Mouse (Mus musculus) forebrain, embryonic 14.5 days (tissue): Measurements from ENCODE around the gene Yars2. TPM values are rescaled to one million over a fixed set of nuclear protein-coding genes. Genes with fewer than 3 reads are reported as not detected.

ENCODE experiments used
- ATAC-seq: fragments of 200-750 bp; cut with Nextera tagmentation; 2 replicates; pipeline ENCODE4 v1.8.0; 2017; ENCODE audit warnings: mild to moderate bottlenecking, moderate library complexity
- DNase-seq: peaks from one replicate; pipeline ENCODE4 v3.0.0-alpha.2; 2015; ENCODE audit warnings: low spot score
- H3K27ac ChIP-seq: fragments of 300-500 bp; sonication (generic); 2 replicates; pipeline ENCODE4 v1.5.1; 2014; ENCODE audit warnings: low read depth, mild to moderate bottlenecking, control low read depth, low read length, moderate library complexity
- H3K27me3 ChIP-seq: fragments of 300-500 bp; sonication (generic); replicated peaks from 2 replicates; pipeline ENCODE4 v1.6.1; 2014; ENCODE audit warnings: low read length, control low read depth, mixed read lengths; ENCODE audit not compliant: control insufficient read depth, insufficient read depth
- H3K36me3 ChIP-seq: fragments of 300-500 bp; sonication (generic); 2 replicates; pipeline ENCODE4 v1.6.1; 2014; ENCODE audit warnings: low read length, control low read depth; ENCODE audit not compliant: control insufficient read depth, insufficient read depth
- H3K4me1 ChIP-seq: fragments of 300-500 bp; sonication (generic); 2 replicates; pipeline ENCODE4 v1.6.1; 2014; ENCODE audit warnings: antibody characterized with exemption, low read length, control low read depth; ENCODE audit not compliant: control insufficient read depth, insufficient read depth
- H3K4me2 ChIP-seq: fragments of 300-500 bp; sonication (generic); 2 replicates; pipeline ENCODE4 v1.6.1; 2014; ENCODE audit warnings: mild to moderate bottlenecking, control low read depth, low read length
- H3K4me3 ChIP-seq: fragments of 300-500 bp; sonication (generic); 2 replicates; pipeline ENCODE4 v1.5.1; 2014; ENCODE audit warnings: low read depth, low read length, control low read depth
- H3K9ac ChIP-seq: fragments of 300-500 bp; sonication (generic); 2 replicates; pipeline ENCODE4 v1.6.1; 2014; ENCODE audit warnings: mild to moderate bottlenecking, low read length, control low read depth, moderate library complexity
- H3K9me3 ChIP-seq: fragments of 300-500 bp; sonication (generic); replicated peaks from 2 replicates; pipeline ENCODE4 v1.6.1; 2016; ENCODE audit warnings: low read length, control low read depth, mixed read lengths; ENCODE audit not compliant: control insufficient read depth
- WGBS: fragments of 180-500 bp; shearing (Covaris S2); extraction: QIAGEN DNeasy Blood & Tissue Kit; methylation state at CpG from one replicate; pipeline ENCODE4 v1.1.7; 2014; 5-methylcytosine and 5-hydroxymethylcytosine counted together
- polyA plus RNA-seq: library from polyadenylated mRNA; unstranded; fragments of >200 nt; fragmentation: Nextera tagmentation; extraction: Ambion mirVana; gene quantifications from 2 replicates; pipeline ENCODE4 v1.2.1, GENCODE M21; 2014

The Yars2 gene
- polyA plus RNA-seq, 1 experiment from 2014 or later = 24.8 TPM

DNA sequence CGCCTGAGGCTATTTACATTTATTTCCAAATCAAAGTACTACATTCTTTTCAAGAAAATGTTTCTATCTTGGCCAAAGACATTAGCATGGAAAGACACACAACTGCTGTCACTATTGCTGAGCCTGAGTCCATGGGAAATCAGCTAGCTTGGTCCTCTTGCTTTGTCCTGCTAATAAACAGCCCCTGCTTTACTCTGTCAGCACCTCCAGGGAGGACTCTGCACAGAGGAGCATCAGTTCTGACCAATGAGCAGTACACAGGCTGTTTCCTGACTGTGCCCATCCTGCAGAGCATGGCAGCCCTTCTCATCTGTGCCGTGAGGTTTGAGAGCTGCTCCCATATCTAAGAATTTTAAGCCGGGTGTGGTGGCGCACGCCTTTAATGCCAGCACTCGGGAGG lies 29.0 kb upstream of the Yars2 start:
- Histone ChIP-seq H3K4me1 (peaks cover 3% of the 10 kb centered on the region), H3K27me3 (no peaks in the 10 kb centered on the region), H3K9ac (no peak overlapping the region), H3K4me3 (no peak overlapping the region), H3K9me3 (no peaks in the 10 kb centered on the region), H3K4me2 (no peak overlapping the region), H3K27ac (no peak overlapping the region), H3K36me3 (no peaks in the 10 kb centered on the region)
- 72% methylated on average over 6 of the region's 6 CpGs for WGBS
- DNase-seq (no peak), ATAC-seq (peak; percentile 44; the same call in 1 of the 2 replicates)

- peak; percentile 64 for ATAC-seq
- WGBS = under 1% methylated on average over 58 of the region's 61 CpGs
- peak overlapping the region; percentile 83 for H3K27ac ChIP-seq
- peak overlapping the region; percentile 83 for H3K9ac ChIP-seq
- peaks cover 6% of the 10 kb centered on the region for H3K4me1 ChIP-seq
- peaks cover 18% of the 10 kb centered on the region for H3K36me3 ChIP-seq
- peak overlapping the region; percentile 81 for H3K4me2 ChIP-seq
- H3K27me3 ChIP-seq = no peaks in the 10 kb centered on the region
- H3K9me3 ChIP-seq = no peaks in the 10 kb centered on the region
- DNase-seq = no peak
- H3K4me3 ChIP-seq = peak overlapping the region; percentile 94
Measured at GRCm38 (mm10) chr16:16303138-16303827, 518 bp downstream of the Yars2 start.

DNA sequence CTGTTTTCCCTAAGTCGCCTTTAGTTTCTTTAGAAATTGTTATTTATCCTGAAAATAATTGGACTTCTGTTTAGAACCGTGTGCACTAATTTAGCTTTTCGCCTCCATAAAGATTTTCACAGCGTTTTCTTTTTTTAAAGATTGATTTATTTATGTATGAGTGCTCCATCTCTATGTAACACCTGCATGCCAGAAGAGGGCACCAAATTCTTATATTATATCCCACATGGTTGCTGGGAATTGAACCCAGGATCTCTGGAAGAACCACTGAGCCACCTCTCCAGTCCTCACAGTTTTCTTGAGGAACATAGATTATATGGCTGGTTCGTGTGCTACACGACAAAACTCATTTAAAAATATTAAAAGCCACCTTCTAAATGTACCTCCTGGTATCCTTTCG lies 1.1 kb downstream of the Yars2 start:
- H3K9me3 ChIP-seq = no peaks in the 10 kb centered on the region
- peak overlapping the region; percentile 81 for H3K4me2 ChIP-seq
- H3K27ac ChIP-seq = no peak overlapping the region
- H3K36me3 ChIP-seq = peaks cover 21% of the 10 kb centered on the region
- DNase-seq (peak; percentile 56), ATAC-seq (no peak)
- WGBS = 19% methylated on average over 7 of the region's 7 CpGs
- peak overlapping the region; percentile 94 for H3K4me3 ChIP-seq
- no peaks in the 10 kb centered on the region for H3K27me3 ChIP-seq
- peak overlapping the region; percentile 83 for H3K9ac ChIP-seq
- H3K4me1 ChIP-seq = peaks cover 6% of the 10 kb centered on the region

DNA sequence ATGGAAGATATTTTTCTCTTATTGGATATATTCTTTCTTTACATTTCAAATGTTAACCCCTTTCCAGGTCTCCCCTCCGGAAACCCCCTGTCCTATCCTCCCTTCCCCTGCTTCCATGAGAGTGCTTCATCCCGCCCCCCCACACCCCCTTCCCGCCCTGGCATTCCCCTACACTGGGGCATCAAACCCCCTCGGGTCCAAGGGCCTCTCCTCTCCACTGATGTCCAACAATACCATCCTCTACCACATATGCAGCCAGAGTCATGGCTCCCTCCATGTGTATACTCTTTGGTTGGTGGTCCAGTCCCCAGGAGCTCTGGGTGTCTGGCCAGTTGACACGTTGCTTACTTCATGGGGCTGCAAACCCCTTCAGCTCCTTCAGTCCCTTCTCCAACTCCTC lies 8.6 kb downstream of the Yars2 start:
- DNase-seq = no peak
- Histone ChIP-seq H3K27ac (no peak overlapping the region), H3K4me1 (no peaks in the 10 kb centered on the region), H3K4me3 (no peak overlapping the region), H3K4me2 (no peak overlapping the region), H3K36me3 (peaks cover 62% of the 10 kb centered on the region), H3K9me3 (no peaks in the 10 kb centered on the region), H3K9ac (no peak overlapping the region), H3K27me3 (no peaks in the 10 kb centered on the region)
- WGBS = 89% methylated on average over 5 of the region's 5 CpGs
- ATAC-seq = 0 out of 2 replicates have a peak, but pooled peaks have one; percentile 23

- no peak overlapping the region for H3K27ac ChIP-seq
- H3K27me3 ChIP-seq = no peaks in the 10 kb centered on the region
- H3K4me3 ChIP-seq = no peak overlapping the region
- 54% methylated on average over 5 of the region's 5 CpGs for WGBS
- H3K9ac ChIP-seq = no peak overlapping the region
- no peaks in the 10 kb centered on the region for H3K4me1 ChIP-seq
- no peak for ATAC-seq
- H3K36me3 ChIP-seq = peaks cover 54% of the 10 kb centered on the region
- no peaks in the 10 kb centered on the region for H3K9me3 ChIP-seq
- peak; percentile 7 for DNase-seq
- H3K4me2 ChIP-seq = no peak overlapping the region
Measured at GRCm38 (mm10) chr16:16325775-16326336, 23.1 kb downstream of the Yars2 start.

GRCm38 (mm10) chr16:16346420-16346819 lies 43.7 kb downstream of the Yars2 start:
- H3K9me3 ChIP-seq = no peaks in the 10 kb centered on the region
- WGBS = 94% methylated on average over 5 of the region's 5 CpGs
- no peak overlapping the region for H3K4me3 ChIP-seq

DNA sequence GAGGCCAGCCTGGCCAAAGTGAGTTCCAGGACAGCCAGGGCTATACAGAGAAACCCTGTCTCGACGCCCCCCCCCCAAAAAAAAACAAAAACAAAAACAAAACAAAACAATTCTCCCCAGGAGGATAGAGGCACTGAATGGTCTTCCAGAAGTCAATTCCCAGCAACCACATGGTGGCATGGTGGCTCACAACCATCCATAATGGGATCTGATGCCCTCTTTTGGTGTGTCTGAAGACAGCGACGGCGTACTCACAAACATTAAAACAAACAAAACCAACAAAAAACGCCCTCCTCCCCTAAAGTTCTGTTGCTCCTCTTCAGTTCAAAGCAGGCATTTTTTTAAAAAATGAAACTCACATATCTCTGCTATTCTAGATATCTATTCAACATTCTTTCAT lies 55.1 kb downstream of the Yars2 start:
- 6% methylated on average over 6 of the region's 6 CpGs for WGBS
- Histone ChIP-seq H3K4me1 (peaks cover 10% of the 10 kb centered on the region; the same call in 1 of the 2 replicates), H3K36me3 (no peaks in the 10 kb centered on the region), H3K9ac (peak overlapping the region; percentile 91), H3K4me2 (peak overlapping the region; percentile 63), H3K27ac (no peak overlapping the region), H3K27me3 (no peaks in the 10 kb centered on the region), H3K9me3 (peaks cover 6% of the 10 kb centered on the region; the same call in 1 of the 2 replicates), H3K4me3 (peak overlapping the region; percentile 86)
- ATAC-seq (no peak), DNase-seq (peak; percentile 30)

More at GRCm38 (mm10) chr16:16346420-16346819, 43.7 kb downstream of the Yars2 start:
- no peak overlapping the region for H3K4me2 ChIP-seq
- no peaks in the 10 kb centered on the region for H3K4me1 ChIP-seq
- no peaks in the 10 kb centered on the region for H3K27me3 ChIP-seq
- H3K36me3 ChIP-seq = peaks cover 12% of the 10 kb centered on the region; the same call in 1 of the 2 replicates
- no peak for ATAC-seq
- H3K9ac ChIP-seq = no peak overlapping the region
- no peak for DNase-seq
- H3K27ac ChIP-seq = no peak overlapping the region

DNA sequence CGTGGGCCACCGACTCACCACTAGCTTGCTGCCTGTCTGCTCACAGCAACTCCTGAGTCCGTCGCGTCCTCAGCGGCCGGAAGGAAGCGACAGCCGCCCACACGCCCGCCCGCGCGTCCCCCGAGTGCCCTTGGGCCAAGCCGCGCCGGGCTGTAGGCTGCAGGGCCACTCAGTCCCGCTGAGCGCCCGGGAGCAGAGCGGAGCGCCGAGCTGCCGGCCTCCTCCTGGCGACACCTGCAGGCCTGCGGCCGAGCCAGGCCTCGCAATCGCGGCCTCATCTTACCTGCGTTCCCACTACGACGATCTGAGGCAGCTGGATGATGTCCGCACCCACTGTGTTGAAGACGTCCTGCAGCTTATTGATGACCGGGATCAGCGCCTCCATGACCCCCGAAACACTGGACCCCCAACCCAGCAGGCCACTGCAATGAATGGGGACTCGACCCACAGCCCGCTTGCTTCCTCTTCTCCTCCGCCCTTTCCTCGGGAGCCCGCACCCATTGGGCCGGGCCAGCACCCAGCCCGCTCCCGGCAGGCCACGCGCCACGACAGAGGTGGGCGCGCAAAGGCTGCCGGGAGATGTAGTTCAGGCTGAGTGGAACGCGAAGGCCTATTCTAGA lies 55.8 kb downstream of the Yars2 start, which contains the start of gene Dnm1l:
TSS of gene Dnm1l (minus strand) at position 479 of the 620 bp plus-strand sequence.
- ATAC-seq (peak; percentile 99), DNase-seq (peak; percentile 96)
- H3K9ac ChIP-seq = peak within 1 kb of the TSS; percentile 91
- peaks cover 1% of the 10 kb centered on the region; the same call in 1 of the 2 replicates for H3K9me3 ChIP-seq
- no peaks in the 10 kb centered on the region for H3K27me3 ChIP-seq
- H3K4me1 ChIP-seq = peaks cover 10% of the 10 kb centered on the region; the same call in 1 of the 2 replicates
- H3K4me3 ChIP-seq = peak within 1 kb of the TSS; percentile 86
- H3K27ac ChIP-seq = peak within 1 kb of the TSS; percentile 81
- no peaks in the 10 kb centered on the region for H3K36me3 ChIP-seq
- WGBS = under 1% methylated on average over 55 of the region's 55 CpGs
- peak within 1 kb of the TSS; percentile 63 for H3K4me2 ChIP-seq
